Mouse (Mus musculus): ENCODE data around the gene Mtor. TPM values are rescaled to one million over a fixed set of nuclear protein-coding genes. Genes with fewer than 3 reads are reported as not detected.

Gene Mtor
- polyA plus RNA-seq, 1 experiment from 2014 or later, result 23.0 TPM

DNA sequence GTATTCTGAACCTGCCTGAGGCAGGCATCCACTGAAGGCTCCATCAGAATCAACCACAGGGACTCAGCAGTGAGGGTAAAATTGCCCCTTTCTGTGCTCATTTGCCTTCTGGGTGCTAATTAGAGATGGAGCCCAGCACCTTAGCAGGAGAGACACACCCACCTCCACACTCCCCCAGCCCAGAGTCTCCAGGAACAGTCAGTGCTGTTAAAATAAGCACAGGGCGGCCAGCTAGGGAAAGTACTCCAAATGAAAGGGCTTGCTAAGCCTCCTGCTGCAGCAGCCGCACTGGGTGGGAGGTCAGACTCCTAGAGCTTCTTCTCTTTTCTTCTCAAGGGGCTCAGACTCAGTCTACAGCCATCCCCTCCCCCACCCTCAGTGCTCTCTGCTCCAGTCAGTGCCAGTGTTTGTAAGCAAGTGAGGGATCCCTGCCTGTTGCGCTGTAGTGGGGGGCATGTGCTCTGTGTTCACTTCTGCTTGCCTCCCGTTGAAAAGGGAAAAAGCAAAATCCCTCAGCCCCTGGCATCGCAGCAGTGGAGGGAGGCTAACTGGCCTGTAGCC, 69.9 kb downstream of the Mtor start:
- Histone ChIP-seq H3K27ac (replicated peaks) (peak overlapping the region; percentile 67), H3K27me3 (no peaks in the 10 kb centered on the region), H3K36me3 (peaks cover 91% of the 10 kb centered on the region), H3K4me2 (no peak overlapping the region), H3K4me1 (replicated peaks) (peaks cover 15% of the 10 kb centered on the region), H3K4me3 (no peak overlapping the region), H3K9me3 (no peaks in the 10 kb centered on the region), H3K9ac (0 out of 2 replicates have a peak overlapping the region, but pooled peaks have one; percentile 31)
- 32% methylated on average over 5 of the region's 5 CpGs for WGBS
- ATAC-seq (ENCODE audit: low read depth), result no peak

GRCm38 (mm10) chr4:148523538-148523937, 75.1 kb downstream of the Mtor start:
- Histone ChIP-seq H3K4me2 (no peak overlapping the region), H3K27me3 (no peaks in the 10 kb centered on the region), H3K27ac (replicated peaks) (0 out of 2 replicates have a peak overlapping the region, but pooled peaks have one; percentile 15), H3K36me3 (peaks cover 92% of the 10 kb centered on the region), H3K4me3 (no peak overlapping the region), H3K9me3 (no peaks in the 10 kb centered on the region), H3K4me1 (replicated peaks) (0 out of 2 replicates have a peak, but pooled peaks cover 3% of the 10 kb centered on the region), H3K9ac (0 out of 2 replicates have a peak overlapping the region, but pooled peaks have one; percentile 34)
- ATAC-seq (ENCODE audit: low read depth), result peak; percentile 59
- WGBS, result 68% methylated on average over 7 of the region's 7 CpGs

DNA sequence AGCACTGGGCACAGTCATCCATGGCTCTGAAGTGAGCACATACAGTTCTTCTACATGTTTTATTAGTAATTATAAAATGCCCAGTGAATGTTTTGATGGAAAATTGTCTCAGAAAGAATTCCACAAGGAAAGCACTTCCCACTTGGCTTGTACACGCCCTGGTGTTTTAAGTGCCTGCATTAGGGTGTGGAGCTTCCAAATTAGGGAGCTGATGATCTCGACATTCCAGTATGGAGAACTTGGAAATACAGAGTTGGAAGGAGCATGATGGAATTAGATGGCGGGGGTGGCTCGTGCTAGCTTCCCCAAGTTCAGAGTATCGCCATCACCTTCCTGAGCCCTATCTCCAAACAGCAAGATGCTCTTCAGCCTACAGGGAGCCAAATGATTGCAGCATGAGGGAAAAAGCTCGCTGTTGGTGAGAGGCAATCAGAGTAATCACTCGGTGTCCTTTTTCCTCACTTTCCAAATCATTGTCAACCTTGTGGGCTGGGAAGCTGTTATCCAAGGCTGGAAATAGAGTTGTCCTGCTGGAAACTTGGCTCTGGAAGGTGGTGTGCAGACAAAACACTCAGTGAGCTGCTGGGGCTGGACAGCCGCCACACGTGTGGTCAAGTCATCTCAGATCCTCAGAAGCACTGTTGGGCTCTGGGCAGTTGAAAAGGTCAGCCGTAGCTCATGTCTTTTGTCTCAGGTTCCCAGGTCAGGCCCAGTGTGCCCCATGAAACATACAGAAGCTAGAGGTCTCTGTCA, 78.9 kb downstream of the Mtor start:
- 0 out of 2 replicates have a peak, but pooled peaks cover 3% of the 10 kb centered on the region for H3K4me1 ChIP-seq (replicated peaks)
- peaks cover 93% of the 10 kb centered on the region for H3K36me3 ChIP-seq
- no peaks in the 10 kb centered on the region for H3K27me3 ChIP-seq
- no peak overlapping the region for H3K4me3 ChIP-seq
- no peak overlapping the region for H3K9ac ChIP-seq
- H3K4me2 ChIP-seq, result no peak overlapping the region
- no peak for ATAC-seq (ENCODE audit: low read depth)
- 92% methylated on average over 10 of the region's 10 CpGs for WGBS
- no peaks in the 10 kb centered on the region for H3K9me3 ChIP-seq
- no peak overlapping the region for H3K27ac ChIP-seq (replicated peaks)

- H3K4me3 ChIP-seq, result no peak overlapping the region
- H3K9me3 ChIP-seq, result no peaks in the 10 kb centered on the region
- H3K4me2 ChIP-seq, result no peak overlapping the region
- no peak overlapping the region for H3K27ac ChIP-seq (replicated peaks)
- H3K9ac ChIP-seq, result no peak overlapping the region
- H3K4me1 ChIP-seq (replicated peaks), result no peaks in the 10 kb centered on the region
- peaks cover 94% of the 10 kb centered on the region for H3K36me3 ChIP-seq
- no peak for ATAC-seq (ENCODE audit: low read depth)
- no peaks in the 10 kb centered on the region for H3K27me3 ChIP-seq
- WGBS, result 95% methylated on average over 5 of the region's 5 CpGs
These were observed 81.9 kb downstream of the Mtor start for GRCm38 (mm10) chr4:148530351-148530750.

GRCm38 (mm10) chr4:148530778-148531177, 82.4 kb downstream of the Mtor start:
- Histone ChIP-seq H3K4me1 (replicated peaks) (no peaks in the 10 kb centered on the region), H3K9ac (no peak overlapping the region), H3K9me3 (no peaks in the 10 kb centered on the region), H3K27ac (replicated peaks) (no peak overlapping the region), H3K27me3 (no peaks in the 10 kb centered on the region), H3K4me2 (no peak overlapping the region), H3K36me3 (peaks cover 94% of the 10 kb centered on the region), H3K4me3 (no peak overlapping the region)
- ATAC-seq (ENCODE audit: low read depth), result no peak
- WGBS, result 91% methylated on average over 6 of the region's 6 CpGs

- peaks cover 94% of the 10 kb centered on the region for H3K36me3 ChIP-seq
- H3K4me1 ChIP-seq (replicated peaks), result no peaks in the 10 kb centered on the region
- 65% methylated on average over 4 of the region's 4 CpGs for WGBS
- H3K27me3 ChIP-seq, result no peaks in the 10 kb centered on the region
- no peak overlapping the region for H3K27ac ChIP-seq (replicated peaks)
- no peaks in the 10 kb centered on the region for H3K9me3 ChIP-seq
- no peak for ATAC-seq (ENCODE audit: low read depth)
- H3K4me3 ChIP-seq, result no peak overlapping the region
- no peak overlapping the region for H3K4me2 ChIP-seq
- no peak overlapping the region for H3K9ac ChIP-seq
These were observed 82.9 kb downstream of the Mtor start for GRCm38 (mm10) chr4:148531341-148531740.

DNA sequence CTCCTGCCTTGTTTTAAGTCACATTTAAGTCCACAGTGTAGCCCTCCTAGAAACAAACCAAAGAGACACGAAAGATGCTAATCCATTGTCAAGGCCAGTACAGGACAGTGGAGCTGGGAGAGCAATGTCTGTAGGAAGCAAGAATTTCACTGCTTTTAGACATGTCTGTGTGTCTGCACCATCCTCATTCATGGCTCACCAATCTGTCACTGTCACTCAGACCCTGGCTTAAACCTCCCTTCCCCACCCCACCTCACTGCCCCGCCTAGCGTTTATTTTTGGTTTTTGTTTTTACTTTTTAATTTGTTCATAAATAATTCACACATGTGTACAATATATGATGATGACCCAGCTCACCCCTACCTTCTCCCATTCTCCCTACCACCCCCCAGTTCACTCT, 84.1 kb downstream of the Mtor start:
- no peaks in the 10 kb centered on the region for H3K27me3 ChIP-seq
- no peak overlapping the region for H3K4me2 ChIP-seq
- H3K9me3 ChIP-seq, result no peaks in the 10 kb centered on the region
- peaks cover 94% of the 10 kb centered on the region for H3K36me3 ChIP-seq
- no peak for ATAC-seq (ENCODE audit: low read depth)
- no peak overlapping the region for H3K9ac ChIP-seq
- no peaks in the 10 kb centered on the region for H3K4me1 ChIP-seq (replicated peaks)
- no peak overlapping the region for H3K27ac ChIP-seq (replicated peaks)
- WGBS, result 95% methylated on average over 3 of the region's 3 CpGs
- H3K4me3 ChIP-seq, result no peak overlapping the region

DNA sequence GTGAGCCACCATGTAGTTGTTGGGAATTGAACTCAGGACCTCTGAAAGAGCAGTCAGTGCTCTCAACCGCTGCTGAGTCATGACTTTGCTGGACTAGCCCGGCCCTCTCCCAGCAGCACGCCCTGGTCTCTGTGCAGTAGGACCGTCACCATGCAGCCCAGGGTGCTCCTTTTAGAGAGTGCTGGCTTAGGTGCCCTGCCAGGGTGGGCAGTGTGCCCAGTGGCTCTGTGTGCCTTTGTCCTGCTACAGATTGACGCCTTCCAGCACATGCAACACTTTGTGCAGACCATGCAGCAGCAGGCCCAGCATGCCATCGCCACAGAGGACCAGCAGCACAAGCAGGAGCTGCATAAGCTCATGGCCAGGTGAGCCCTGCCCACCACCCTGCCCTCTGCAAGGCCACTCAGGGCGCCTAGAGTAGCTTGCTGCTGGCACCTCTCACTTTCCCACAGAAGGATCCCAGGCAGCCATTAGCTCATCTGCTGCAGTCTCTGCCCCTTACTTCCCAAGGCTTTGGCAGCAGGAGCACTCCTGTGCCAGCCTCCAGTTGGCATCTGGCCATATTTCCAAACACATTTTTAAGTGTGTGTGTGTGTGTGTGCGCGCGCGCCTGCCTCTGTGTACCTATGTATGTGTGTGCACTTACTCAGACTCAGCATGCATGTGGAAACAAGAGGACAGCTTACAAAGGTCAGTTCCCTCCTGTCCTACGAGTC, 85.4 kb downstream of the Mtor start:
- no peaks in the 10 kb centered on the region for H3K4me1 ChIP-seq (replicated peaks)
- H3K27me3 ChIP-seq, result no peaks in the 10 kb centered on the region
- H3K4me3 ChIP-seq, result no peak overlapping the region
- peaks cover 97% of the 10 kb centered on the region for H3K36me3 ChIP-seq
- 85% methylated on average over 12 of the region's 12 CpGs for WGBS
- H3K4me2 ChIP-seq, result no peak overlapping the region
- H3K9me3 ChIP-seq, result no peaks in the 10 kb centered on the region
- no peak overlapping the region for H3K27ac ChIP-seq (replicated peaks)
- H3K9ac ChIP-seq, result no peak overlapping the region
- ATAC-seq (ENCODE audit: low read depth), result no peak

DNA sequence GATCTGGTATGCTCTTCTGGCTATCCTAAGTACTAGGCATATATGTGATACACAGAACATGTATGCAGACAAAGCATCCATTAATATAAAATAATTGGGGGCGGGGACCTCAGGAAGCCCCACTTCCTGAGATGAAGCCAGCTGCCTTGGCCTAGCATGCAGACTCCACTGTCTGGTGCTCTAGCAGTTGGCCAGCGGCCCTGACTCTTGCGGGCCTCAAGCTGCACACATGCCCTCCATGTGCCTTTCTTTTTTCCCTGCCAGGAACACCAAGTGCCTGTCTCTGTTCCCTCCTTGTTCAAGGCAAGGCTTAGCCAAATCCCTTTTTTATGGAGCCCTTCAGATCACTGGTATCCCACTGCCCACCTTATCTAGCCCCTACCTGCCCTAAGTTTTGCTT, 87.5 kb downstream of the Mtor start:
- Histone ChIP-seq H3K27ac (replicated peaks) (no peak overlapping the region), H3K27me3 (no peaks in the 10 kb centered on the region)

GRCm38 (mm10) chr4:148549106-148549505, 100.7 kb downstream of the Mtor start:
- Histone ChIP-seq H3K4me1 (replicated peaks) (no peaks in the 10 kb centered on the region), H3K27ac (replicated peaks) (no peak overlapping the region), H3K4me2 (no peak overlapping the region), H3K4me3 (no peak overlapping the region), H3K27me3 (no peaks in the 10 kb centered on the region), H3K9ac (no peak overlapping the region), H3K36me3 (peaks cover 97% of the 10 kb centered on the region), H3K9me3 (no peaks in the 10 kb centered on the region)
- WGBS, result 87% methylated on average over 4 of the region's 4 CpGs
- no peak for ATAC-seq (ENCODE audit: low read depth)

More for the DNA sequence above, 87.5 kb downstream of the Mtor start:
- no peaks in the 10 kb centered on the region for H3K9me3 ChIP-seq
- H3K4me1 ChIP-seq (replicated peaks), result no peaks in the 10 kb centered on the region
- no peak for ATAC-seq (ENCODE audit: low read depth)
- H3K4me2 ChIP-seq, result no peak overlapping the region
- H3K9ac ChIP-seq, result no peak overlapping the region
- WGBS, result 91% methylated on average over 3 of the region's 3 CpGs
- H3K4me3 ChIP-seq, result no peak overlapping the region
- H3K36me3 ChIP-seq, result peaks cover 100% of the 10 kb centered on the region

DNA sequence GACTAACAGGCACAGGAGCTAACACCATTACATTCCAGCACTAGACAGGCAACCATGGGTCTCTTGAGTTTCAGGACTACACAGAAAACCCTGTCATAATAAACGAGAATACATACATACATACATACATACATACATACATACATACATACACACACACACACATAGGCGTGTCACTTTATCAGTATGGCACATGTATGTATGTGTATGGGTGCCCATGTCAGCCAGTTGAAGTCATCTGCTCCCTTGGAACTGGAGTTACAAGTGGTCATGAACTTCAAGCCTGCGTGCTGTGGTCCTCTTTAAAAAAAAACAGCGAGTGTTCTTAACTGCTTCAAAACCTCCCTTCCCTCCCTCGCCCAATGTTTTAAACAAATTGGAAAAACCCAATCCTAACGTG, 109.4 kb downstream of the Mtor start:
- peak overlapping the region; percentile 96 for H3K27ac ChIP-seq (replicated peaks)
- H3K9me3 ChIP-seq, result no peaks in the 10 kb centered on the region
- H3K36me3 ChIP-seq, result peaks cover 74% of the 10 kb centered on the region
- H3K27me3 ChIP-seq, result no peaks in the 10 kb centered on the region
- H3K4me3 ChIP-seq, result peak overlapping the region; percentile 75
- WGBS, result 38% methylated on average over 6 of the region's 6 CpGs
- H3K4me1 ChIP-seq (replicated peaks), result peaks cover 12% of the 10 kb centered on the region
- peak overlapping the region; percentile 71 for H3K4me2 ChIP-seq
- peak; percentile 57 for ATAC-seq (ENCODE audit: low read depth)
- peak overlapping the region; percentile 94 for H3K9ac ChIP-seq

GRCm38 (mm10) chr4:148558297-148559000, 110.0 kb downstream of the Mtor start, which contains the start of gene Exosc10:
Gene Exosc10, plus strand, starts transcription at chr4:148558429.
- WGBS, result under 1% methylated on average over 58 of the region's 63 CpGs
- H3K27me3 ChIP-seq, result no peaks in the 10 kb centered on the region
- ATAC-seq (ENCODE audit: low read depth), result peak; percentile 95
- peak within 1 kb of the TSS; percentile 94 for H3K9ac ChIP-seq
- peaks cover 74% of the 10 kb centered on the region for H3K36me3 ChIP-seq
- peak within 1 kb of the TSS; percentile 71 for H3K4me2 ChIP-seq
- peak within 1 kb of the TSS; percentile 75 for H3K4me3 ChIP-seq
- H3K9me3 ChIP-seq, result no peaks in the 10 kb centered on the region
- peak within 1 kb of the TSS; percentile 96 for H3K27ac ChIP-seq (replicated peaks)
- H3K4me1 ChIP-seq (replicated peaks), result peaks cover 12% of the 10 kb centered on the region
